ENCODE assay signal across 32 mouse cellular contexts in genomic region chr6:122318726-122319125, GRCm38 (mm10). TPM values are rescaled to one million over a fixed set of nuclear protein-coding genes. Genes with fewer than 3 reads are reported as not detected.
"Had no signal": no experiment of that assay in that cellular context is flagged by ENCODE, and none has a peak within 500 bp of the region (broad histone marks: within the 10 kb centered on the region; RNA-seq: fewer than 3 reads in every experiment).

No protein-coding gene starts in this region.

- H3K9ac ChIP-seq: heart, embryonic 12.5 days; hindbrain, embryonic 12.5 days; hindbrain, embryonic 14.5 days; intestine, embryonic 15.5 days; kidney, embryonic 15.5 days; limb, embryonic 12.5 days; liver, embryonic 13.5 days; liver, embryonic 15.5 days had no signal

- H3K4me1 ChIP-seq: heart, embryonic 12.5 days; hindbrain, embryonic 10.5 days; hindbrain, embryonic 12.5 days; intestine, embryonic 15.5 days; kidney, embryonic 15.5 days; limb, embryonic 10.5 days; limb, embryonic 12.5 days; liver, embryonic 13.5 days; liver, embryonic 15.5 days had no signal

- H3K9me3 ChIP-seq: heart, embryonic 12.5 days; hindbrain, embryonic 10.5 days; hindbrain, embryonic 12.5 days; intestine, embryonic 15.5 days; kidney, embryonic 15.5 days; limb, embryonic 10.5 days; limb, embryonic 12.5 days; liver, embryonic 13.5 days; liver, embryonic 15.5 days had no signal

- H3K27me3 ChIP-seq: heart, embryonic 12.5 days; hindbrain, embryonic 12.5 days; intestine, embryonic 15.5 days; kidney, embryonic 15.5 days; limb, embryonic 12.5 days; liver, embryonic 13.5 days; liver, embryonic 15.5 days had no signal

- H3K27ac ChIP-seq: gastrocnemius, adult 2 months; heart, adult 2 months; hindbrain, embryonic 10.5 days; hindbrain, embryonic 12.5 days; hindbrain, embryonic 14.5 days; intestine, embryonic 15.5 days; kidney, embryonic 15.5 days; kidney, postnatal 0 days; layer of hippocampus, adult 2 months; left cerebral cortex, adult 2 months; limb, embryonic 10.5 days; limb, embryonic 12.5 days; liver, embryonic 13.5 days; liver, embryonic 15.5 days had no signal

- DNase-seq: gastrocnemius, adult 2 months; gastrocnemius, postnatal 10 days; gastrocnemius, postnatal 25 days; heart, adult 2 months; heart, postnatal 10 days; heart, postnatal 4 days; kidney, adult 18-20 months; kidney, postnatal 25 days; kidney, postnatal 4 days; liver; liver, embryonic 13.5 days had no signal

- H3K4me3 ChIP-seq: gastrocnemius, adult 2 months; heart, adult 2 months; heart, embryonic 12.5 days; hindbrain, embryonic 10.5 days; hindbrain, embryonic 12.5 days; intestine, embryonic 15.5 days; kidney, embryonic 15.5 days; layer of hippocampus, adult 2 months; left cerebral cortex, adult 2 months; limb, embryonic 10.5 days; limb, embryonic 12.5 days; liver, embryonic 13.5 days; liver, embryonic 15.5 days had no signal

- ATAC-seq: hindbrain, embryonic 16.5 days; inflammation-experienced regulatory T-cells, adult 6 months; intestine, embryonic 15.5 days; intestine, postnatal 0 days had no signal

- H3K4me2 ChIP-seq: heart, embryonic 12.5 days; hindbrain, embryonic 12.5 days; hindbrain, embryonic 14.5 days; intestine, embryonic 15.5 days; kidney, embryonic 15.5 days; limb, embryonic 12.5 days; liver, embryonic 11.5 days; liver, embryonic 13.5 days; liver, embryonic 15.5 days had no signal

RNA-seq across cellular contexts. Expression of gene Klrg1, which starts 36.0 kb away (rescaled TPM):
- total RNA-seq: gastrocnemius, adult 2 months; gastrocnemius, postnatal 10 days; gastrocnemius, postnatal 25 days; gastrocnemius, postnatal 4 days; granulocyte monocyte progenitor cell, adult 5-6 weeks; heart, adult 2 months; heart, postnatal 10 days; heart, postnatal 25 days; heart, postnatal 4 days; left cerebral cortex, adult 2 months had no signal
- polyA plus RNA-seq: heart, embryonic 12.5 days; heart, embryonic 14.5 days; heart, embryonic 16.5 days; intestine, embryonic 15.5 days; kidney, embryonic 15.5 days; limb, embryonic 10.5 days; limb, embryonic 12.5 days; liver, embryonic 11.5 days; liver, embryonic 13.5 days; liver, embryonic 15.5 days had no signal
